12 mouse cellular contexts compared by ENCODE assay signal in genomic region chr7:34753140-34753886, GRCm38 (mm10). TPM values are rescaled to one million over a fixed set of nuclear protein-coding genes. Genes with fewer than 3 reads are reported as not detected.
DNase-seq lines count a peak whose midpoint lies in the region; ATAC-seq and TF ChIP-seq lines count a peak whose summit lies in the region.
"Had no signal": no experiment of that assay in that cellular context is flagged by ENCODE, and none has a peak within 500 bp of the region (broad histone marks: within the 10 kb centered on the region; RNA-seq: fewer than 3 reads in every experiment).

No protein-coding gene starts in this region.

- peak overlapping the region; percentile 27 for H3K4me2 ChIP-seq in forebrain, postnatal 0 days (ENCODE audit: low read depth)
- peak overlapping the region; percentile 16; the same call in 1 of the 2 replicates for H3K4me2 ChIP-seq in neural tube, embryonic 12.5 days (replicated peaks)
- no peak overlapping the region for H3K4me2 ChIP-seq in stomach, postnatal 0 days (replicated peaks; ENCODE audit: low read depth)
- H3K4me2 ChIP-seq: embryonic facial prominence, embryonic 15.5 days; heart, embryonic 13.5 days had no signal

- H3K4me3 ChIP-seq in heart, embryonic 10.5 days, result no peak overlapping the region
- H3K4me3 ChIP-seq in forebrain, postnatal 0 days (ENCODE audit: low read depth, low read length), result no peak overlapping the region; the same call in 1 of the 2 replicates
- no peak overlapping the region for H3K4me3 ChIP-seq in neural tube, embryonic 12.5 days
- H3K4me3 ChIP-seq in stomach, postnatal 0 days (ENCODE audit: low read depth, low read length), result no peak overlapping the region
- H3K4me3 ChIP-seq: embryonic facial prominence, embryonic 15.5 days; heart, embryonic 13.5 days had no signal

- no peaks in the 10 kb centered on the region for H3K27me3 ChIP-seq in heart, embryonic 10.5 days (ENCODE audit: insufficient read depth, poor library complexity, severe bottlenecking)
- no peaks in the 10 kb centered on the region for H3K27me3 ChIP-seq in forebrain, postnatal 0 days (ENCODE audit: insufficient read depth, low read length)
- no peaks in the 10 kb centered on the region for H3K27me3 ChIP-seq in neural tube, embryonic 12.5 days (replicated peaks)
- H3K27me3 ChIP-seq in stomach, postnatal 0 days (ENCODE audit: control insufficient read depth, insufficient read depth, low read length), result no peaks in the 10 kb centered on the region

- no peaks in the 10 kb centered on the region for H3K9me3 ChIP-seq in heart, embryonic 10.5 days
- H3K9me3 ChIP-seq in forebrain, postnatal 0 days (ENCODE audit: low read length), result no peaks in the 10 kb centered on the region
- H3K9me3 ChIP-seq in neural tube, embryonic 12.5 days, result no peaks in the 10 kb centered on the region
- peaks cover 4% of the 10 kb centered on the region; the same call in 1 of the 2 replicates for H3K9me3 ChIP-seq in stomach, postnatal 0 days (ENCODE audit: control insufficient read depth, low read length)
- H3K9me3 ChIP-seq: embryonic facial prominence, embryonic 15.5 days; heart, embryonic 13.5 days had no signal

- no peak for TF ChIP-seq CTCF in forebrain, postnatal 0 days (IDR thresholded peaks at IDR 0.05; ENCODE audit: low read depth)
- no peak for TF ChIP-seq CTCF in stomach, postnatal 0 days (IDR thresholded peaks at IDR 0.05; ENCODE audit: low read depth)

- no peak for TF ChIP-seq EP300 in stomach, postnatal 0 days (optimal IDR thresholded peaks at IDR 0.05)

- peaks cover 15% of the 10 kb centered on the region for H3K4me1 ChIP-seq in heart, embryonic 10.5 days
- H3K4me1 ChIP-seq in forebrain, postnatal 0 days (ENCODE audit: insufficient read depth), result no peaks in the 10 kb centered on the region; the same call in 1 of the 2 replicates
- peaks cover 41% of the 10 kb centered on the region for H3K4me1 ChIP-seq in neural tube, embryonic 12.5 days
- no peaks in the 10 kb centered on the region for H3K4me1 ChIP-seq in stomach, postnatal 0 days (replicated peaks; ENCODE audit: control insufficient read depth, insufficient read depth)
- H3K4me1 ChIP-seq: embryonic facial prominence, embryonic 15.5 days had no signal

- peak; percentile 81 for ATAC-seq in forebrain, postnatal 0 days
- peak; percentile 33; the same call in 1 of the 2 replicates for ATAC-seq in neural tube, embryonic 12.5 days (ENCODE audit: low FRiP score, low read depth)
- ATAC-seq in stomach, postnatal 0 days (ENCODE audit: low FRiP score, low TSS enrichment), result no peak

- intact Hi-C loops in heart, postnatal 14 days (cut with DNase I), result no loop called here

- H3K36me3 ChIP-seq in heart, embryonic 10.5 days, result no peaks in the 10 kb centered on the region
- no peaks in the 10 kb centered on the region for H3K36me3 ChIP-seq in forebrain, postnatal 0 days (ENCODE audit: insufficient read depth)
- H3K36me3 ChIP-seq in neural tube, embryonic 12.5 days, result no peaks in the 10 kb centered on the region
- H3K36me3 ChIP-seq in stomach, postnatal 0 days (ENCODE audit: control insufficient read depth, insufficient read depth, low read length), result no peaks in the 10 kb centered on the region
- H3K36me3 ChIP-seq: embryonic facial prominence, embryonic 15.5 days; heart, embryonic 13.5 days had no signal

- H3K27ac ChIP-seq in heart, embryonic 10.5 days, result 0 out of 2 replicates have a peak overlapping the region, but pooled peaks have one; percentile 29
- no peak overlapping the region for H3K27ac ChIP-seq in forebrain, postnatal 0 days (ENCODE audit: low read depth, low read length)
- H3K27ac ChIP-seq in neural tube, embryonic 12.5 days, result peak overlapping the region; percentile 46; the same call in 1 of the 2 replicates
- H3K27ac ChIP-seq in stomach, postnatal 0 days (replicated peaks), result no peak overlapping the region
- H3K27ac ChIP-seq: embryonic facial prominence, embryonic 15.5 days; heart, embryonic 13.5 days; kidney, postnatal 0 days; liver, embryonic 14.5 days had no signal

- H3K9ac ChIP-seq in forebrain, postnatal 0 days, result 0 out of 2 replicates have a peak overlapping the region, but pooled peaks have one; percentile 22
- H3K9ac ChIP-seq in neural tube, embryonic 12.5 days, result no peak overlapping the region
- H3K9ac ChIP-seq in stomach, postnatal 0 days (ENCODE audit: low read length), result no peak overlapping the region
- H3K9ac ChIP-seq: embryonic facial prominence, embryonic 15.5 days; heart, embryonic 13.5 days; liver, embryonic 14.5 days had no signal

- 71% methylated on average over 32 of the region's 32 CpGs for WGBS in heart, embryonic 10.5 days
- 43% methylated on average over 32 of the region's 32 CpGs for WGBS in forebrain, postnatal 0 days
- WGBS in neural tube, embryonic 12.5 days, result 52% methylated on average over 32 of the region's 32 CpGs
- 68% methylated on average over 32 of the region's 32 CpGs for WGBS in stomach, postnatal 0 days

- no peak for DNase-seq in heart, embryonic 10.5 days (ENCODE audit: low spot score)
- DNase-seq in heart, postnatal 14 days, result no peak
- DNase-seq in retina, postnatal 1 day, result peak; percentile 27
- DNase-seq in retina, embryonic 14.5 days (ENCODE audit: low spot score), result no peak
- peak; percentile 61 for DNase-seq in forebrain, postnatal 0 days
- DNase-seq in MN1 (ENCODE audit: low spot score), result no peak
- DNase-seq in stomach, postnatal 0 days (ENCODE audit: low spot score), result no peak

RNA-seq across cellular contexts. Expression of gene Chst8, which starts 59.2 kb away (rescaled TPM):
- 1.4 and 2.1 TPM in 2 replicates for polyA plus RNA-seq in heart, embryonic 10.5 days (2016; fragmentation: Nextera tagmentation; extraction: Ambion mirVana)
- total RNA-seq in heart, postnatal 14 days (2021), result under 1 TPM in 1 of 2 experiments, not detected in 1; 0.37 TPM
- 17.6 and 22.2 TPM in 2 replicates for total RNA-seq in forebrain, postnatal 0 days (2014; rRNA removed)
- 10.8 and 14.2 TPM in 2 replicates for polyA plus RNA-seq in forebrain, postnatal 0 days (2015; fragmentation: Nextera tagmentation; extraction: Ambion mirVana)
- polyA plus RNA-seq in neural tube, embryonic 12.5 days (2016; fragmentation: Nextera tagmentation; extraction: Ambion mirVana), result 33.8 and 42.4 TPM in 2 replicates
- polyA plus RNA-seq in stomach, postnatal 0 days (2015; fragmentation: Nextera tagmentation; extraction: Ambion mirVana), result 1.3 and 1.8 TPM in 2 replicates

Comparison
In these comparisons a context has a peak if more than half of its experiments do, and no peak if none do; other contexts are left out.
1. DNase-seq: peak in retina, postnatal 1 day (single experiment) and forebrain, postnatal 0 days (single experiment); none in heart, embryonic 10.5 days (single experiment), heart, postnatal 14 days (0 of 2), retina, embryonic 14.5 days (single experiment), MN1 (single experiment) and stomach, postnatal 0 days (single experiment).
2. H3K27ac ChIP-seq: peak in heart, embryonic 10.5 days (single experiment) and neural tube, embryonic 12.5 days (single experiment); none in forebrain, postnatal 0 days (single experiment) and stomach, postnatal 0 days (single experiment).